Mouse (Mus musculus): ENCODE data around the gene Magea3.
"Not testable (repeated sequence)": the region's sequence is repeated elsewhere in the genome, so short reads cannot be mapped to it uniquely, and the experiment has no call there.

Gene Magea3

GRCm38 (mm10) chrX:154949405-154949804 is at the start of gene Magea3:
TSS of gene Magea3 (minus strand) at chrX:154949505.
- DNase-seq = not testable (repeated sequence)

GRCm38 (mm10) chrX:154995750-154996149 is 46.4 kb upstream of the Magea3 start, which contains the start of gene Magea8:
TSS of gene Magea8 (minus strand) at chrX:154995850.
- DNase-seq = not testable (repeated sequence)

- DNase-seq = not testable (repeated sequence)
Measured at GRCm38 (mm10) chrX:154935887-154936286, 13.4 kb downstream of the Magea3 start, which contains the start of gene Magea6. TSS of gene Magea6 (minus strand) at chrX:154935987.

Data from lung, adult 18-20 months (tissue).